ENCODE assay signal across 11 mouse cellular contexts in the genomic region with DNA sequence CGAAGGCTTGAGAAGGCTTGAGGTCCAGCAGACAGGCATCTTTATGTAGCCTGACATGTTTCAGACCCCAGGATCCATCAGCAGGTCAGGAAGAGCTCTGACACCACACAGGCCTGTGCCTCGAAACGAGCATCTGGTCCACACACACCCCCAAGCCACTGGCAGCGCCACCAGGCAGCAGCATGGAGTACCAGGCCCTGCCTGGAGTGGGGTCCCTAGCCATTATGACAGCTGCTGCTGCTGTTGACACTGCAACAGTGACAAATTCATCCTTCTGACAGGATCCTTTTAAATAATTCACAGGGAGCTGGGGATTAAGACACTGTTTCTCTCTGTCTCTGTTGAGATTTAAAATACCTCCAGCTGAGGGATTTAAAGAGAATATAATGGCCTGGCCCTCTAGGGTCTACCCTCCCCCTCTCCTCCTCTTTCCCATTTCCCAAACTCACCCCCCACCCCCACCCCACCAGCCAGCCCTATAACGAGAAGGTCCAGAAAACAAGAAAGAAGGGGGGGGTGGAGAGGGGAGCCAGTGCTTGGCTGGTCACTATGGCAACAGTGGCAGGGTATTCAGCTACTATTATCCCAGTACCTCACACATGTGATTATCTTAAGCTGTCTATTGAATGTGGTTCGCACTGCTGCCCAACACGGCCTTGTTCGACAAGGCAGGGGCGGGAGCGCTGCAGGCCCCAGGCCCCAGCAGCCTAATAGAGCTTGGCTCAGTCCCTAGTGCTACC.
DNase-seq lines count a peak whose midpoint lies in the region; ATAC-seq and TF ChIP-seq lines count a peak whose summit lies in the region.
"Had no signal": no experiment of that assay in that cellular context is flagged by ENCODE, and none has a peak within 500 bp of the region (broad histone marks: within the 10 kb centered on the region; RNA-seq: fewer than 3 reads in every experiment).

No protein-coding gene starts in this region.

- no peaks in the 10 kb centered on the region for H3K9me3 ChIP-seq in forebrain, embryonic 13.5 days (replicated peaks)
- no peaks in the 10 kb centered on the region for H3K9me3 ChIP-seq in limb, embryonic 12.5 days
- H3K9me3 ChIP-seq: liver, embryonic 13.5 days had no signal

- peak overlapping the region; percentile 56 for H3K4me3 ChIP-seq in testis, adult 2 months (ENCODE audit: control insufficient read depth, low read depth, low read length)
- H3K4me3 ChIP-seq in forebrain, embryonic 13.5 days, result no peak overlapping the region
- H3K4me3 ChIP-seq in limb, embryonic 12.5 days (replicated peaks), result no peak overlapping the region
- H3K4me3 ChIP-seq: liver, embryonic 13.5 days; megakaryocyte, embryonic 14.5 days had no signal

- H3K4me2 ChIP-seq in forebrain, embryonic 13.5 days, result peak overlapping the region; percentile 11
- no peak overlapping the region for H3K4me2 ChIP-seq in limb, embryonic 12.5 days
- H3K4me2 ChIP-seq: liver, embryonic 13.5 days had no signal

- WGBS in forebrain, embryonic 13.5 days, result 2% methylated on average over 10 of the region's 10 CpGs
- 28% methylated on average over 10 of the region's 10 CpGs for WGBS in limb, embryonic 12.5 days

- no peak for DNase-seq in testis, postnatal 10 days (ENCODE audit: low spot score)
- DNase-seq in retina, postnatal 1 day, result peak; percentile 90
- no peak for DNase-seq in c-Kit-positive CD71-positive TER-119-positive erythroid progenitor cells, embryonic 14.5 days (ENCODE audit: low spot score)
- no peak for DNase-seq in adrenal gland, adult 18-20 months (ENCODE audit: low spot score in 2 of 2)
- DNase-seq in lung, adult 18-20 months, result no peak
- DNase-seq: gastrocnemius, postnatal 10 days; liver, embryonic 13.5 days had no signal

- H3K27me3 ChIP-seq in testis, adult 2 months (ENCODE audit: control insufficient read depth, insufficient read depth, low read length), result no peaks in the 10 kb centered on the region
- H3K27me3 ChIP-seq in forebrain, embryonic 13.5 days, result peaks cover 53% of the 10 kb centered on the region
- H3K27me3 ChIP-seq in limb, embryonic 12.5 days, result no peaks in the 10 kb centered on the region
- H3K27me3 ChIP-seq: liver, embryonic 13.5 days; megakaryocyte, embryonic 14.5 days had no signal

- peak; percentile 97 for ATAC-seq in forebrain, embryonic 13.5 days
- peak; percentile 56; the same call in 1 of the 2 replicates for ATAC-seq in limb, embryonic 12.5 days (ENCODE audit: insufficient number of reproducible peaks, insufficient read depth, low FRiP score, low TSS enrichment, low read depth)

- no peaks in the 10 kb centered on the region for H3K4me1 ChIP-seq in testis, adult 2 months (ENCODE audit: control insufficient read depth, insufficient read depth, low read length)
- peaks cover 54% of the 10 kb centered on the region for H3K4me1 ChIP-seq in forebrain, embryonic 13.5 days
- peaks cover 11% of the 10 kb centered on the region for H3K4me1 ChIP-seq in limb, embryonic 12.5 days (replicated peaks)
- H3K4me1 ChIP-seq: liver, embryonic 13.5 days; megakaryocyte, embryonic 14.5 days had no signal

- H3K9ac ChIP-seq in forebrain, embryonic 13.5 days, result no peak overlapping the region
- no peak overlapping the region for H3K9ac ChIP-seq in limb, embryonic 12.5 days (replicated peaks)
- H3K9ac ChIP-seq: liver, embryonic 13.5 days had no signal

- no peak for TF ChIP-seq CTCF in testis, adult 2 months (IDR thresholded peaks at IDR 0.05; ENCODE audit: control insufficient read depth, insufficient read depth, insufficient replicate concordance, low read depth, low read length)

- H3K27ac ChIP-seq in testis, adult 2 months (ENCODE audit: control insufficient read depth, insufficient read depth, low read depth, low read length), result no peak overlapping the region
- peak overlapping the region; percentile 81 for H3K27ac ChIP-seq in forebrain, embryonic 13.5 days
- H3K27ac ChIP-seq in limb, embryonic 12.5 days, result no peak overlapping the region
- H3K27ac ChIP-seq: liver, embryonic 13.5 days had no signal

- TF ChIP-seq POLR2A in testis, adult 2 months (IDR thresholded peaks at IDR 0.05; ENCODE audit: control insufficient read depth, low read depth, low read length), result peak; percentile 19; the same call in 1 of the 2 replicates

- no peaks in the 10 kb centered on the region for H3K36me3 ChIP-seq in testis, adult 2 months (ENCODE audit: control insufficient read depth, insufficient read depth, low read length)
- H3K36me3 ChIP-seq in forebrain, embryonic 13.5 days (ENCODE audit: poor library complexity, severe bottlenecking), result 0 out of 2 replicates have a peak, but pooled peaks cover 4% of the 10 kb centered on the region
- H3K36me3 ChIP-seq in limb, embryonic 12.5 days, result no peaks in the 10 kb centered on the region
- H3K36me3 ChIP-seq: liver, embryonic 13.5 days had no signal
